Mouse (Mus musculus): Measurements from ENCODE around the gene Robo2.

Gene Robo2

GRCm38 (mm10) chr16:74411481-74412251 is at the start of gene Robo2:
Gene Robo2, minus strand, starts transcription at chr16:74411825.
- no peak for DNase-seq (ENCODE audit: low spot score)

- no peak for DNase-seq (ENCODE audit: low spot score)
Observed at GRCm38 (mm10) chr16:74458138-74458537, 46.5 kb upstream of the Robo2 start.

GRCm38 (mm10) chr16:74457736-74458135 is 46.1 kb upstream of the Robo2 start:
- DNase-seq (ENCODE audit: low spot score): no peak

DNA sequence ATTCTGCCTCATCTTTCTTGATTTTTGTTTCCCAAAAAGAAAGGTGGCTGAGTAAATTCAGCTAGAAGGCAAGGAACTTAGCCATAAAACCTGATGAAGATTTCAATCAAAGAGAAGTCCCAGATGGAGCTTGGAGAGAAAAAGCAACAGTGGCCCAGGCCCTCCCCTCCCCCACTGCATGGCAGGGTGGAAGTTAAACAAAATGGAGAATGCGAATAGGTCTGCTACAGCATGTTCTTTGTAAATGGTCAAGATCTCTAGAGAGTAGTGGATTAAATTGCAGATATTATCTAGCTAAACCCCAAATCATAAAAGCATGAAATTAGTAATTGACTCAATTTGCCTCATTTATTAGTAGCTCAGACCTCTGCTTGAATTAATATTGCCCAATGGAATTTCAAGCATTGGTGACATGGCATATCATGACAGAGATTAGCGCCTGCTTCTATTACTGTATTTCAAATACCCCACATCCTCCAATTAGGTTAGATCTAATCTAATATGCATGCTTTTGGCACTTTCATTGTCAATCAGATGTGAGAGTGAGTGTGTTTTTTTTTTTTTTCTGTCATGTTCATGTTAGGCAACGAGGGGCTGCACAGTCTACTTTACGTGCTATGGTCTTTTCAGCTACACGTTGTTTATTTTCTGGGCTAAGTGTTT is 45.3 kb upstream of the Robo2 start:
- DNase-seq (ENCODE audit: low spot score): no peak

DNA sequence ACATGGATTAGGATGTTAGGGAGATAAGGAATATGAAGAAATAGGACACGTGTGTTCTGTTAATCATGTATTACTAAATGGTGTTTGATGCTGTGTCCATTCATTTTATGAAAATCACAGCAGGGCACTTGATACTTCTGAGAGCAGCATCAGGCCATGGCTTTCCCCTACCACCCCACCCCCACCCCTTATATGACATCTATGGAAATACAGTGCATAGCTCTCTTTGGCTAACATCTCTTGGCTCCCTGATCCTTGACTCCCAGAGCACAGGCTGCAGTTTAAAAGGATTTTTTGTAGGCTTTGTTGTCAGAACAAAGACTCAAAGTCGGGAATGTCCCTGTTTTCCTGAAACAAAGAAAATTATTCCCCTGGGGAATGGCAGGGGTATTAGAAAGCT is 43.6 kb upstream of the Robo2 start:
- no peak for DNase-seq (ENCODE audit: low spot score)

DNA sequence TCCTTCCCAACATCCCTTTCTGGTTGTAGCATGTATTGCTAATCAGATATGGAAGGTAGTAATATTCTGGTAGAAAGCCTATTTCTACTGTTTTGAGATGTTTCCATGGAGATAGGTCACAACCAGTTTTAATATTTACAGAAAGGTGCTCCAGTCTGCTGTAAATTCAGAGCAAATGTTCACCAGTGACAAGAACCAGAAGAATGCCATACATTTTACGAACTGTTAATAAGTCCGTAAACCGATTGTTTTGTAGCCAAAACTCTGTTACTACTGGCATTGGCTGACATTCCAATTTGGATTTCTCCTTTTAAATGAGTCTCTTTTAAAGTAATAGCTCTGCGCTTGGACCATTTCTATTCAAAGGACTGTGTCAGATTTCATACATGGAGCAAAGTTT is 36.4 kb upstream of the Robo2 start:
- no peak for DNase-seq (ENCODE audit: low spot score)

DNA sequence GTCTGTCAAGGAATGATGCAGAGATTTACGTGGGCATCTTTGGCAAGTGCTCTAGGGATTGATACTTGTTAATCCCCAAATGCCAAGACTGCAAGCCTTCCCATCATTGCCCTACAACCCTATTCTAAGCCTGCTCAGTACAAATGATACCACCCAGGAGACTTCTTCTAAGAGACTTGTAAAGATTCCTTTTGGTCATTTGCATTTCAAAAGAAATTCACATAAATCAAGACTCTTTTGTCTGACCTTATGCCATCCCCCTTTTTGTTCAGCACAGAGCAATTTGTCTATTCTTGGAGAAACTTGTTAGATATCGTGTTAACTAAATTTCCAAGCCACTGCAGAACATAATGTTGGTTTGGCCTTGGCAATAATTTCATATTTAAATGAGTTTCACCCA is 15.4 kb upstream of the Robo2 start:
- no peak for DNase-seq (ENCODE audit: low spot score)

- DNase-seq (ENCODE audit: low spot score): no peak
Observed at GRCm38 (mm10) chr16:74420324-74420723, 8.7 kb upstream of the Robo2 start.

GRCm38 (mm10) chr16:74412471-74413291 is 1.1 kb upstream of the Robo2 start:
- no peak for DNase-seq (ENCODE audit: low spot score)

DNA sequence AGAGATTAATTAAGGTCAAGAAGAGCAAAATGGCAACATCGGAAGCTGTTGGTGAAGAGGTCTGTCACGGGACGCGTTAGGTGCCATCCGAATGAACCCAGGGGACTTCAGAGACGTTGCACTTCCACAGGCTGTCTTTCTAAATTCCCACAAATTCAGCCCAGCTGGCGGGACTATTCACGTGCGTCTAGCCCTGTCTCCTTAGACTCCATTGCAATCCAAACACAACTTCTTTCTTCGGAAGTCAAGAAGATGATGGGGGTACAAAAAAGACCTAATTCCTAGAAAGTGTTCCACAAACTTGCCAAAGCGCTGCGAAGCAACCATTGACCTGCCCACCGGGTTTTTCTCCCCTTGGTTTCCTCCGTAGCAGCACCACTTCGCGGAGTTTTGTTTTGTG is 604 bp downstream of the Robo2 start:
- DNase-seq (ENCODE audit: low spot score): no peak

- no peak for DNase-seq (ENCODE audit: low spot score)
Observed at GRCm38 (mm10) chr16:74410125-74410524, 1.5 kb downstream of the Robo2 start.

- no peak for DNase-seq (ENCODE audit: low spot score)
Observed at GRCm38 (mm10) chr16:74409548-74409947, 2.1 kb downstream of the Robo2 start.

DNA sequence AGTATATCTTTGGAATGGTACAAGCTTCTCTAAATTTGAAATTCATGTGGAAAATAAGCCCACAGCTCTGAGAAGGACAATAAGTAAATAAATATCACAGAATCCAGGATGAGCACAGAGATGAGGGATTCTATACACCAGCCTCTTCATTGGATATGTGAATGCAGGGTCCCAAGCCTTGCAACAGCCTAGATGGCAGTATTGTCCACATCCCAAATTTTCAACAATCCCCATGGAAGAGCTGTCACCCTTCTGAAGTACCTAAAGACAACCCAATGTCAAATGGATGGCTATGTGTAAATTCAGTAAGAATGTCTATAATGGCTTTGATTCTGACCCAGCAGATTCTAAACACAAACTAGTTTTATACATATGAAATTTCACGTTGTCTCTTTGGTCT is 3.1 kb downstream of the Robo2 start:
- no peak for DNase-seq (ENCODE audit: low spot score)

DNA sequence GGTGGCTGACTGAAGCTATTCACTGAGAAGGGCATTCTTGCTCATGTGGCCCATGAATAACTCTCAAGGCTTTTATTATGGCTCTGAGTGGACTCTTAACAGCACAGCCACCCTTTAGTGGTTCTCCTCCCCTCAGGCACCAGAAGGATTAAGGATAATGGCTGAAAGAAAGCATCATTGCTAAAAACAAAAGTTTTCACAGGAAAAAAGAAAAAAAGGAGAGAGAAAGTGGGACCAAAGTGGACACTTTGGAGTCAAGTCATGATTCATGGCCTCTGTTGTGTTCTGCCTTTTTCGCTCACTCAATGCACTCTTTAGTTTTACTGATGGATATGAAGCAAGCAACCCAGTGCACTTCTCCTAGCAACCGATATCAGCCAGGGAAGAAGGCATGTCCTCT is 14.3 kb downstream of the Robo2 start:
- DNase-seq (ENCODE audit: low spot score): no peak

DNA sequence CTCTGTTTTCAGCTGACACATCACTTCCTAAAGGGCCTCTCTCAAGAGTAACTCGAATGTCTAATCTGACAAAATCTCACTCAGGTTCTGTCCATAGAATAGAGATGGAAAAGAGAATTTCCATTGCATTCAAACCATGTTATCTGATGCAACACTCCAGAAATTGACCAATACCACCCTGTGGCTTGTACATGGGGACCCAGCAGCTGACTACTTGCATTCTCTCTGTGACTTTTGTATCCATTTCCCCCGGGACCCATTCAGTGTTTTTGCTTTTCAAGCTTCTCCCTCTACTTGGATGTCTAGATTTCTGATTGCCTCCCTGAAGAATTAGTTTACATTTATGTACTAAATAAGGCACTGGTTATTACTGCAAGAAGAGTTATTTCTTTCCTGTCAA is 15.9 kb downstream of the Robo2 start:
- DNase-seq (ENCODE audit: low spot score): no peak

DNA sequence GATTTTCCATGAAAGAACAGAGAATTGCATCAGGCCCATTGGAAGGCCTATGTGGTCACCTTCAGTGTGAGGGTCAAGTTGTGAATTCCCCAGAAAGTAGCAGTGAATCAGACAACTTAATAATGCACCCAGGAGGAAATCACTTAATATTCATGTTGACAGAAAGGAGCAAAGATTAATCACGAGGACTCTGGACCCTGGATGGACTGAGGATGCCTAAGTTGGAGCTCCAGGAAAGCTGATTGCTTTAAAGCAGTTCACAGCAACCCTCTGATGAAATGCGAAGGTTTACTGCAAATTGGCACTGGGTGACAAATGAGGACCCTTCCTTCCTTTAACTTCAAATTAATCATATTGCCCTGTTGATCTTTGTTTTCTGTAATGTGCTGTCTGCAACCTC is 32.2 kb downstream of the Robo2 start:
- DNase-seq (ENCODE audit: low spot score): no peak

DNA sequence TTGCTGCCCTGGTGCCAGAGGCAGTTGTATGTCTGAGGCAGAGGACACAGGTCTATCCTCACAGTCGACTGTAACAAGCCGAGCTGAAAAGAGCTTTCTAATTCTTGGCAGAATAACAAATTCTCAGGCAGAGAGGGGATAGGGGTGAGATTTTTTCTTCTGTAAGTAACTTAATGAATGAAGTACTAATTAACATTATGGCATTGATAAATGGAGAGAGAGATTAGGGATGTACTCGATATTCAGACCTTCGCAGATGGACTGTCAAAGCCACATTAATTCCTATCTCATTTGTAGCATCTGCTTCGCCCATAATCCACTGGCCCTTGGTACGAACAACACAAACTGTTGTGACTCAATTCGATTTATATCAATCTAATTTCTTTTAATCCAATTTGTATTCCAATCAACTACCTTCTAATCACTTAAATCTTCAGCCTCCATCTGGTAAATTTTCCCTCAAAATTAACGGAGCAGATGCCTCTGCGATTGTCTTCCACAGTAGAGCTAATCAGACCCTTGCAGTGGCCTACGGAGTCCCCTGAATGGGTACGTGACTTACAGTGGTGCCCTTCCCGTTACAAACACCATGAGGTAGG is 36.2 kb downstream of the Robo2 start:
- no peak for DNase-seq (ENCODE audit: low spot score)

GRCm38 (mm10) chr16:74374540-74374939 is 37.1 kb downstream of the Robo2 start:
- no peak for DNase-seq (ENCODE audit: low spot score)

DNA sequence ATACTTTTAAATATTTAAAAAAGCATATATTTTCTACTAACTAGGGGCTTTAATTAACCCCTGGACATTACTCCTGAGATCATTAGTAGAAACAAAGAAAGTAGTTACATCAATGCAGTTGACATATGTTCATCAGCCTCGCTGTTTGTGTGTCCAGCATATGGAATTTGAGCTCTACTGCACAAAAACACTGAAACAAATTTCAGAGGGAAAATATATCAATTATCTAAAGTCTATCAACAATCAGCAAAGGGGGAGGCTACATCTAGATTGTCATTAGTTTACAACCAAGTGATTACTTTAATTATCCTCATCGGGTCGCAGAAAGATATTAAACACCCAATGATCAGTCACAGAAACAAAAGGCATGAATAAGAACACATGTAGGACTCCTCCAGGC is 38.2 kb downstream of the Robo2 start:
- DNase-seq (ENCODE audit: low spot score): no peak

GRCm38 (mm10) chr16:74372876-74373275 is 38.7 kb downstream of the Robo2 start:
- DNase-seq (ENCODE audit: low spot score): no peak

DNA sequence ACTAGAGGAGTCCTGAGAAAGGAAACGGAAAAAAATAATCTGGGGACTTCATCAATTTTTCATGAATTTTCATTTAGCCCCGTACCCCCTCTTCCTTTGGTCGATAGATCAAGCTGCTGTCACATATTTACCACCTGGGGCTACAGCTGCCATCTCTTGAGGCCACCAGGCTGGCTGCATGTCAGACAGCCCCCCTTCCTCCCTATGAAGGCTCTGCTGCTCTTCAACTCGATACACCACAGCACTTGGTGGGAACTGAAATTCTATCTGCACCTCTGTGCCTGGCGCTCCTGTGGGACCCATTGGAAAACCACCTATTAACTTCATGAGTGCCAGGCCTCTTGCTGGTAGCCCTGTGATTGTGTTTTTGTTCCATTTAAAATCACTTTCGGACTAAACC is 63.2 kb downstream of the Robo2 start:
- no peak for DNase-seq (ENCODE audit: low spot score)

DNA sequence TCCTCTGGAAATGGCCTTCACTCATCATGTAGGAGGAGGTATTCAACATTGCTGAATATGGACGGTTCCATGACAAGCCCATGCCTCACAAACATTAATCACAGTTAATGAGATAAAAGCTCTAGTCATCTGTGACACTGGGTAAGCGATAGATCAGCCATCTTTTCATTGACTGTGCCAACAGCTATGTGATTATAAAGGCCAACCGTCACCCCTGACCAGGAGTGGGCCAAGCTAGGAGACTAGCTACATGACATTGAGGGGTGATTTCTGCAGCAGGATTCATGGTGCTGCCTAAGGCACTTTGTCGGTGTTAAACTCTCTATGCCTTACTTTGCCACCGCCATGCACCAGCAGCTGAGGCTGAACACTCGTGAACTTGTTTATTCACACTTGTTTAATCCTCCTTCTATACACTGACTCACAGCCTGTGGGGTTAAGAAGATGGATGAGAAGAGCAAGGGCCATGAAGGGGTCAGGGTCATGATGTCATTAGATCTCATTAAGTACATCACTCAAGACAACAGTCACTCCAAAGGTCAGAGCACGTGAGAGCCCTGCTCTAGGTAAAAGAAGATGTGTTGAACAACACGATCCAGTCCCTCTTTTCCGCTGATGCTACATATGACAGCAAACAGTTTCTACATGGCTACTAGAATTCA is 72.5 kb downstream of the Robo2 start:
- no peak for DNase-seq (ENCODE audit: low spot score)
